Mouse (Mus musculus) cerebellum, adult 8-10 months (tissue): ENCODE results near the gene Commd3.
A peak's percentile ranks its signal among the peaks of the same experiment; 100 is the strongest.

ENCODE experiments used
- DNase-seq: peaks from one replicate; pipeline ENCODE4 v3.0.0; 2022

The Commd3 gene

GRCm38 (mm10) chr2:18672133-18672765 is at the start of gene Commd3:
Gene Commd3 (plus strand): TSS chr2:18672384.
- peak; percentile 97 for DNase-seq

- DNase-seq, result no peak
These were observed 49.0 kb upstream of the Commd3 start for GRCm38 (mm10) chr2:18623219-18623618.

- DNase-seq, result no peak
These were observed 41.6 kb upstream of the Commd3 start for GRCm38 (mm10) chr2:18630547-18630946.

- peak; percentile 99 for DNase-seq
These were observed 37.1 kb upstream of the Commd3 start for GRCm38 (mm10) chr2:18635052-18635451.

GRCm38 (mm10) chr2:18648563-18648962 is 23.6 kb upstream of the Commd3 start:
- DNase-seq, result no peak

GRCm38 (mm10) chr2:18654821-18655220 is 17.4 kb upstream of the Commd3 start:
- no peak for DNase-seq

- no peak for DNase-seq
These were observed 8.2 kb upstream of the Commd3 start for GRCm38 (mm10) chr2:18664003-18664402.

- DNase-seq, result no peak
These were observed 1.1 kb upstream of the Commd3 start for GRCm38 (mm10) chr2:18671041-18671440.

GRCm38 (mm10) chr2:18672766-18673164 is 581 bp downstream of the Commd3 start:
- no peak for DNase-seq

GRCm38 (mm10) chr2:18673766-18674165 is 1.6 kb downstream of the Commd3 start:
- DNase-seq, result no peak

- no peak for DNase-seq
These were observed 2.2 kb downstream of the Commd3 start for GRCm38 (mm10) chr2:18674193-18674902.

GRCm38 (mm10) chr2:18675681-18676456 is 3.7 kb downstream of the Commd3 start:
- no peak for DNase-seq

- DNase-seq, result peak; percentile 72
These were observed 4.3 kb downstream of the Commd3 start for GRCm38 (mm10) chr2:18676457-18676935.

GRCm38 (mm10) chr2:18676936-18677491 is 4.8 kb downstream of the Commd3 start, which contains the start of gene Bmi1:
Gene Bmi1 (plus strand): TSS chr2:18677018.
- DNase-seq, result peak; percentile 77

GRCm38 (mm10) chr2:18677631-18678471 is 5.7 kb downstream of the Commd3 start:
- peak; percentile 65 for DNase-seq

- no peak for DNase-seq
These were observed 7.5 kb downstream of the Commd3 start for GRCm38 (mm10) chr2:18679701-18680100.

- DNase-seq, result no peak
These were observed 8.3 kb downstream of the Commd3 start for GRCm38 (mm10) chr2:18680501-18680900.

- no peak for DNase-seq
These were observed 8.8 kb downstream of the Commd3 start for GRCm38 (mm10) chr2:18680961-18681360.

GRCm38 (mm10) chr2:18684062-18684461 is 11.9 kb downstream of the Commd3 start:
- DNase-seq, result no peak

GRCm38 (mm10) chr2:18686386-18686785 is 14.2 kb downstream of the Commd3 start:
- DNase-seq, result no peak

- DNase-seq, result no peak
These were observed 14.8 kb downstream of the Commd3 start for GRCm38 (mm10) chr2:18686826-18687519.
